Mouse (Mus musculus): ENCODE data around the gene Apon. TPM values are rescaled to one million over a fixed set of nuclear protein-coding genes. Genes with fewer than 3 reads are reported as not detected.
A peak's percentile ranks its signal among the peaks of the same experiment; 100 is the strongest.
"Not testable (repeated sequence)": the region's sequence is repeated elsewhere in the genome, so short reads cannot be mapped to it uniquely, and the experiment has no call there.

The Apon gene
- total RNA-seq, 2 experiments from 2014 or later, result not detected

DNA sequence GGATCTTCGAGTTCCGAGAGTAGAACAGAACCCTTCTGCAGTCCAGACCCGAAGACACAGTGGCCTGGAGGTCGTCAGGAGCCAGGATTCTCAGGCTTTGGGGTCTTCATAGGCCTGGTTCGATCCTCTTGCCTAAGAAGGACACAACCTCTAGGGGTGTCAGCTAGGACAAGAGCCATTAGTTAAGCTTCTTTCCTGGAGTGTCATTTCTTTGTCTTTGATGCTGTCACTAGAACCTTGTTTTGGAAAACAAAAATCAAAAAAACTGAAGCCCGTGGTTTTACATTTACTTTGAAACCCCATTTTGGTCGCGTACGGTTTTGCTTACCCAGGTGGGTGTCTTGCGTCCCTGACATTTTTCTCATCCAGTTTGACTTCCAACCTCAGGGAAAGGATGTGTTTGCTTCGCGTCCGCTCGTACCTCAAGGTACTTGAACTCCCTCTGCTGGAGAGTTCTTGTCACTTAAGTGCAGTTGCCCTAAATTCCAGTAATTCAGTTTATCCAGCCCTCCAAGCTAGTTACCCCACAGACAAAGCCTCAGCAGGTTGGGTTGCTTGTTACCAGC, 21.4 kb upstream of the Apon start:
- DNase-seq, result peak; percentile 79 to 82

DNA sequence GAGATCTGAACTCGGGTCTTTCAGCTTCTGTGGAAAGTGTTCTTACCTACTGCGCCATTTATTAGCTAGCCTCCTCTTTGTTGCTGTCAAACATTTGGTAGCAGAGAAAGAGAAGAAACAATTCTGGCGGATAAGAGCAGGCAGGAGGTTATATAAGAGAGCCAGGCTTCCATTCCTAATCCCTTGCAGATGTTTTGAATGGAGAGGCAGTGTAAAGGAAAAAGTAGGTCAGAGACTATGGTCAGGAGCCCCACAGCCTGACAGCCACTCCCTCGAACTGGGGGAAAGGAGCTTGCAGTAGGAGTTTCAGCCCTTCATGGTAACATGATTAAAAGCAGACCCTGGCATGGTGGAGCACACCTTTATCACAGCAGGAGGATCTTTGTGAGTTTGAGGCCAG, 17.6 kb upstream of the Apon start:
- DNase-seq, result no peak

DNA sequence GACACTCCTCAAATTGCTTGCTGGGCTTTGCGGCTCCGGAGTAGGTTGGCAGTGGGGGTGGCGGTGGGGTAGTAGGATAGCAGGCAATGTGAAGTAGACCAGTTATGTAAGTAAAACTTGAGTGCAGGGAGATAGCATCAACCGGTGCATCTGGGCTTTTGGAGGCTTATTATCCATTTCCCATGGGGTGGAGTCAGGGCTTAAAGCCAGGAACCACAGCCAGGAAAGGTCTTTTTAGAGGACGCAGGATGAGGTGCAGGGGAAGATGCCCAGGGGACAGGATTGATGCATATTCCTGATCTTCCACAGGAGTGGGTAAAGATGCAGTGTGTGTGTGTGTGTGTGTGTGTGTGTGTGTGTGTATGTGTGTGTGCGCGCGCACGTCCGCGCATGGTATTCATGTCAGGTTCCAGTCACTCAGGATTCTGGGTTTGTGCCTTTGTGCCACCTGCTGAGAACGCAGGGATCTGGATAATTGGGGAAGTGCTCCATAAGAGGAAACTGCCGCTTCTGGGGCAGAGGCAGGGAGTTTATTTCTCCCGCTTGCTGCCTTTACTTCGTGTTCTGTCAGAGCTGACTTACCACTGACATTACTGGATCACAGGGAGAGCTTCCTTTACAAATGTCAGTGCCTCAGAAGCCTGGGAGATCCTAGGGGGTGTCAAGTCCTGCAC, 16.0 kb upstream of the Apon start:
- peak; percentile 57 to 78 for DNase-seq

DNA sequence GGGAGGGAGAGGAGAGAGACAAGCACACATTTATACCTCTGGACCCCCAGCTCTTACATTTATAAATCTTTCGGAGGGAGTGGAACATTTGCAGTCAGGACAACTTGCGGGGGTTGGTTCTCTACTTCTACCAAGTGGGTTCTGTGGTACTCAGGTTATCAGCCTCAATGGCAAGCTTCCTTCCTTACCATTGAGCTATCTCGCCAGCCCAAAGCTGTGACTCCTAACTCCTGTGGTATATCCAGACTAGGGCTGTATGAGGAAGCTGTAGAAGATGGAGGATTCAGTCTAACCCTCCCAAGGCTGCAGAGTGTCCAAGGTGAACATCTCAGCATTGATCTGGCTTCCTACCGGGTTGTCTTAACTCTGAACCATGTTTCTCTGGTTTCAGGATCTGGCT, 14.8 kb upstream of the Apon start:
- no peak for DNase-seq

DNA sequence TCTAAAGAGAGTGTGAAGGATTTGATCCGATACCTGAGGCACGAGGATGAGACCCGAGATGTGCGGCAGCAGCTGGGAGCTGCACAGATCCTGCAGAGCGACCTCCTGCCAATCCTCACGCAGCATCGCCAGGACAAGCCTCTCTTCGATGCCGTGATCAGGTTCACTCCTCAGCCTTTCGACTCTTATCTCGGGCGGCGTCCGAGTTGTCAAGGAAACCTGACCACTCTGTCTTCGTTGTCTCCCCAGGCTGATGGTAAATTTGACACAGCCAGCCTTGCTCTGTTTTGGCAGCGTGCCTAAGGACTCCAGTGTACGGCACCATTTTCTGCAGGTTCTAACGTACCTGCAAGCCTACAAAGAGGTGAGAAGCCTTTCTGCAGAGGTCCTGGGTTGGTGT, 13.8 kb upstream of the Apon start:
- DNase-seq, result no peak

DNA sequence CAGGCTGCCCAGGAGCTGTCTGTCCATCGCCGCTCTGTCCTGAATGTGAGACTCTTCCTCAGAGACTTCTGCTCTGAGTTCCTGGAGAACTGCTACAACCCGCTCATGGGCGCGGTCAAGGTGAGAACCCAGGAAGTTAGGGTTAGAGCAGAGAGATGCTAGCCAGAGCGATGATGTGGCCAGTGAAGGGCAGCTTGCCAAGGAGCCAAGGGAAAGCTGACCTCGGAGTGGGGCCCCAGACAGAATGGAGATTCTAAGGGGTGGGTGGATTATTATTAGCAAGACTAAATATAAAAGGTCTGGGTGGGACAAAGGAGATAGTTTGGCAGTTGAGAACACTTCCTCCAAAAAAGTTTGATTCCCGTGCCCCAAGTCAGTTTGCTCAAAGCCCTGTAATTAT, 10.6 kb upstream of the Apon start:
- peak; percentile 30 to 56 for DNase-seq

DNA sequence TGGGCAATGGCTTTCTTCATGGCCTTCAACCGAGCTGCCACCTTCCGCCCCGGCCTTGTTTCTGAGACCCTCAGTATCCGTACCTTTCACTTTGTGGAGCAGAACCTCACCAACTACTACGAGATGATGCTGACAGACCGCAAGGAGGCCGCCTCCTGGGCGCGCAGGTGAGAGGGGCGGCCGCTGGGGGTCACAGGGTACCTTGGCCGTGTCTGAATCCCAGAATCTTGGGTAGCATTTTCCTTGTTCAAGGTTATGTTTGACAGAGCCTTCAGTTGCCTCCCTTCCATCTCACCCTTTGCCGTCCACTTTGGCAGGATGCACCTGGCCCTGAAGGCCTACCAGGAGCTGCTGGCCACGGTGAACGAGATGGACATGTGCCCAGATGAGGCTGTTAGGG, 9.8 kb upstream of the Apon start:
- DNase-seq, result peak in 1 of 2 experiments; percentile 22

DNA sequence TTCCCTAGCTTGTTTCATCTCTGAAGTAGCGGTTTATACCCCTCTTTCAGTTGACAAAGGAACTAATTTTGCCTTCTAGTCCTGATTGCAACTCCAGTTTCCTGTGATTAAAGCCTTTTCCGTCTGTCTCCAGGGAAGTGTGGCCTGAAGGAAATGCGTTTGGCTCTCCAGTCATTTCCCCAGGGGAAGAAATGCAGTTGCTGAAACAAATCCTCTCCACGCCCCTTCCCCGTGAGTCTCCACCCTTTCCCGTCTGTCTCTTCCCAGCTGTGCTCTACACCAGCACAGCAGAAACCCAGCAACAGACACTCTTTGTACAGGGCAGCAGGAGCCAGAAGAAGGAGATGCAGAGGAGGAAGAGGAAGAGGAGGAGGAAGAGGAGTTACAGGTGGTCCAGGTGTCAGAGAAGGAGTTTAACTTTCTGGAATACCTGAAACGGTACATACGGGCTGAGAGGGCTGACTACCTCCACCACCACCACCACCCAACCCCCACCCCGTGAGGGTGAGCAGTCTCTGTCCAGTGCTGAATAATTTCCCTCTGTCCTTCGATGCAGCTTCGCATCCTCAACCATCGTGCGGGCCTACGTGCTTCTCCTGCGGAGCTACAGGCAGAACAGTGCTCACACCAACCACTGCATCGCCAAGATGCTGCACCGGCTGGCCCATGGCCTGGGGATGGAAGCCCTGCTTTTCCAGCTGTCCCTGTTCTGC, 6.7 kb upstream of the Apon start:
- DNase-seq, result peak; percentile 79 to 92

DNA sequence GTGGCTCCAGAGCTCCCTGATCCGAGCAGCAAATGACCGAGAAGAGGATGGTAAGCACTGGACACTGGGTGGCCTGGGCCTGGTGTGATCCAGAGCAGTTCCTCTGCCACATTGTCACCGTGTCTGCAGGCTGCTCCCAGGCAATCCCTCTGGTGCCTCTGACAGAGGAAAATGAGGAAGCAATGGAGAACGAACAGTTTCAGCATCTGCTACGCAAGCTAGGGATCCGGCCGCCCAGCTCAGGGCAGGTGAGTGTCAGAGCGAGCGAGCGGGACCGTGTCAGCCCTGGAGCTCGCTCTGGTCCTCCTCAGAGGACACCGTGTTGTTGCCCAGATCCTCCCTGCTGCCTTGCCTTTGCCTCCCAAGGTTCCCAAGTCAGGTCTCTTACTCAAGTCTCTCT, 3.3 kb upstream of the Apon start:
- DNase-seq, result no peak

DNA sequence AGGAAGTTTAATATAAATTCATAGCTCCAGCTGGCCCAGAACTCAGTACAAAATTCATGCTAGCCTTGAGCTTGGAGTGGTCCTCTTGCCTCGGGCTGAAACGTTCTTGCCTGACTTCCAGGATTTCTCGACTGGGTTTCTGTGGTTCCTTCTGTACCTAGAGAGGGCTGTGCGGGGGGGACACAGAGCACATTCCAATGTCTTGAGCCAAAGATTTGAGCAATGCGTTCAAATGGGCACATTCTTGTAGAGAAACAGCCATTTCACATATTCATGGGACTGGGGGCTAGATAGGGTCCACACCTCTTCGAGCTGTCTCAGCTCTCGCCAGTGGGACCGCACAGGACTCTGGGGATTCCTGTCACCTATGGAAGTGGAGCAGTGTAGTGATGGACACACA, 2.0 kb downstream of the Apon start:
- no peak for DNase-seq

DNA sequence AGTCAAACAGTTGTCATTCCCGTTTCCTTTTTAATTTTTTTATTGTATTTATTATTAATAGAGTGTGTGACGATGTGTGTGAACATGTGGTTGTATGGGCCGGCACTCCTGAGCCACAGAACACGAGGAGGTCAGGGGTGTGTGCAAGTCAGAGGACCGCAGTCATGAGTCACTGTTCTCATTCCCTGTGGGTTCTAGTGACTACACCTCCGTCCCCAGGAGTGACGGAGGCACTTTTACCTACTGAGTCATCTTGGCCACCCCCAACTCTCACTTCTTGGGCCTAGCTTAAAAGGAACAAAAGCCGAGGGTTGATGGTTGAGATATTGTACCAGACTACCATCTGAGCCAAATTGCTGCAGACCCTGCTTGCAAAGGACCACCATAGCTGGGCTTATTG, 2.4 kb downstream of the Apon start:
- no peak for DNase-seq

DNA sequence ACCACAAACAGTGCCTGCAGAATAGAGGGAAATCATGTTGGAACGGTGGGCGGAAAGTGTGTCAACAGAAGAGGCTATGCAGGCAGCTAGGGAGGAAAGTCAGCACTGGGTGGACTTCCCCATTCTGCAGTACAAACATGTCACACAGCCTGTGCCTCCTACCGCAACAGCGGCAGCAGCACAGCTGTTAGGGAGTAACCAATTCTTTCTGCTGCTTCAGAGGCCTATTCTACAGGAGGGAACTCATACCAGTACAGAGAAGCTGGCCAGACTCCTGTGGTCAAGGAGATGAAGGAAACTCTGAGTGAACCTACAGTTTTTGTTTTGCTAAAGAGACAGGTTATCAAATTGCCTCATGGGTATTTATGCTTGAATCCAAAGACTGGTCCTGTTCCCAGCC, 5.1 kb downstream of the Apon start:
- peak in 1 of 2 experiments; percentile 56 for DNase-seq

DNA sequence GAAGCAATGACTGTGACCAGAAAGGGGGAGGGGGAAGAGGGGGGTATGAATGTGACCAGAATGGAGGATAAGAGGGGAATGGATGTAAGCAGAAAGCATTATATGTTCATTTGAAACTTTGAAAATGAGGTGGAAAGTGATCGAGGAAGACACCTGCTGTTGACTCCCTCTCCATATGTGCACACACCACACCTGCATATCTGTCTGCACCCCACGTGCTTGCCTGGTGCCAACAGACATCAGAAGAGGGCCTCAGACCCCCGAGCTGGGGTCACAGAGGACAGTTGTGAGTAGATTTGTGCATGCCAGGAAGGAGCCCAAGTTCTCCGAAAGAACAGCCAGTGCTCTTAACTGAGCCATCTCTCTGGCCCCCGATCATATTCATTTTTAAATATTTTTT, 6.0 kb downstream of the Apon start:
- DNase-seq, result no peak

DNA sequence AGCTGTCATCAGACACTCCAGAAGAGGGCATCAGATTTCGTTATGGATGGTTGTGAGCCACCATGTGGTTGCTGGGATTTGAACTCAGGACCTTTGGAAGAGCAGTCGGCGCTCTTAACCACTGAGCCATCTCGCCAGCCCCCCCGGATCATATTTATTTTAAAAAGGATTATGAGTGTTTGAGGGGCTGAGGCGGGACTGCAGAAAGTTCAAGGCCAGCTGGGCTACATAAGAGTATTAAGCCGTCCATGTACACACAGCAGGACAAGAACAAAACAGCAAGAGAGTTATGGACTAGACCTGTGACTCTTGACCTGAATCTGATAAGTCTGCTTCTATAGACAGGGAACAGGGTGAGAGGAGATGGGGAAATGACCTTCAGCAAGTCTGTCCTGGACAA, 6.5 kb downstream of the Apon start:
- DNase-seq, result not testable (repeated sequence)

DNA sequence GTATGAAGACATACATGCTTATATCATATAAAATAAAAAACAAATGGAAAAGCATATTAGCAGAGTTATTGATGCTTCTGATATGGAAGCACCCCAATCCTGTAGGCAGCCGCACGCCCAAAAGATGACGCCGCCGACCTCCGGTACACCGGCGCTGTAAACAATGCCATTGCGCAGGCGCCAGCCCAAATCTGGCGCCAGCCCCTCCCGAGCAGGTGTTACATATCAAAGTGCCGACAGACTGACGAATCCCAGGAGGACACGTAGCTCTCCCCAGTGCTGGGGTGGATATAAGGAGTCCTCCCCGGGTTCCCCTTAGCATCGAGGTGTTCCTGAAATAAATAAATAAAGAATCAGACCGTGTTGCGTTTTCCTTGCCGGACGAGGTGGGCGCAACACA, 8.4 kb downstream of the Apon start:
- DNase-seq, result peak; percentile 43 to 60

DNA sequence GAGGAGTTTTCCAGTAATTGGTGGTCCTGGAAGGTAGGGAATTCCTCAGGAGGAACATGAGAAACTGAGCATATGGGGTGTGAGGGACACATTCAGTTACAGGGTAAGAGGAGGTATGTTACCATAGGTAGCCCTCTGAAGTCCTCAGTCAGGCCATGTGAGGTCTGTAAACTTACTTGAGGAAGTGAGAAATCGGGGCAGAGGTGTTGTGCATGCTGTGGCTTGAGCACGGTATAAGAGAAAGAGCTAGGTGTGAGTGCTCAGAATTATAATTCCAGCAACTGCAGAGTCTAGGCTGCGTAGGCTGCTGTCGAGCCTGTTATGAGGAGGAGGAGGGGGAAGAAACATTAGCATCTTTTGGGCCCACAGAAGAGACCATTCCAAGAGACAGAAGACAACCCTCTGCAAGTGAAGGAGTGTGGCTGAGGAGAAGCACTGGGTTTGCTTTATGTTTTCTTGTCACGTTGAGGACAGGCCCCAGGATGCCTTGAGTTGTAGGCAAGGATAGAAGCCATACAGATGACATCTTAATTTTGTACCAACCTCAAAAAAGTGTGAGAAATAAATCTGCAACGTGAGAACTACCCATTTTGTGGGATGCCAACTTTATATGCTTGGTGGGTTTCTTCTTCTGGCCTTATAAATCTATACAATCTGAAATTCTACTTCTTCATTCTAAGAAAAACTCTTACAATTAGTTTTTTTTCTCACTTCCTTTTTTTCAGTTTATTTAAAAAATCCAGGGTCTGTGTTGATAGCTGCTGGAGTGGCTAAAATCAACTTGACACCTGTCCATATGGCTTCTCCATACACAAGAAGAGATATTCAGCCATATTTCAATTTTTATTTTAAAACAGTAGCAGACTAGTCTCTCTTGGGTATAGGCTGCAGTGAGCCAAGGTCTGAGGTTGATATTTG, 9.8 kb downstream of the Apon start:
- DNase-seq, result no peak

DNA sequence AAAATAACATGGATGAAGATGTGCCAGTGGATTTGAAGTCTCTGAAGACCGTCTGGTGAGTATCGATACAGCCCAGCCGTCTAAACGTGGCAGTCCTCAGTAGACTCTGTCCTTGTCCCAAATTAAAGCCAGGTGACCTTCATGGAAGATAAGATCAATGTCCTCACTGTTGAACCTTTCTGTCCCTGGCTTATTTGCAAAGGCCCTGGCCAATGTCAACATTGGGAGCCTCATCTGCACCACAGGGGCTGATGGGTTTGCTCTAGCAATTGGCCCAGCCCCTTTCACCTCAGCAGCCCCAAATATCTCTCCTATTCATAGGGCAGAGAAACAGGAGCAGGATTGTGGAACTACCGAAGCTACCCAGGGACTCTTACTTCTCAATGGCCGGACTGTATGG, 14.5 kb downstream of the Apon start, which contains the start of gene Apof:
TSS of gene Apof (plus strand) at position 301 of the 400 bp plus-strand sequence.
- DNase-seq, result no peak

DNA sequence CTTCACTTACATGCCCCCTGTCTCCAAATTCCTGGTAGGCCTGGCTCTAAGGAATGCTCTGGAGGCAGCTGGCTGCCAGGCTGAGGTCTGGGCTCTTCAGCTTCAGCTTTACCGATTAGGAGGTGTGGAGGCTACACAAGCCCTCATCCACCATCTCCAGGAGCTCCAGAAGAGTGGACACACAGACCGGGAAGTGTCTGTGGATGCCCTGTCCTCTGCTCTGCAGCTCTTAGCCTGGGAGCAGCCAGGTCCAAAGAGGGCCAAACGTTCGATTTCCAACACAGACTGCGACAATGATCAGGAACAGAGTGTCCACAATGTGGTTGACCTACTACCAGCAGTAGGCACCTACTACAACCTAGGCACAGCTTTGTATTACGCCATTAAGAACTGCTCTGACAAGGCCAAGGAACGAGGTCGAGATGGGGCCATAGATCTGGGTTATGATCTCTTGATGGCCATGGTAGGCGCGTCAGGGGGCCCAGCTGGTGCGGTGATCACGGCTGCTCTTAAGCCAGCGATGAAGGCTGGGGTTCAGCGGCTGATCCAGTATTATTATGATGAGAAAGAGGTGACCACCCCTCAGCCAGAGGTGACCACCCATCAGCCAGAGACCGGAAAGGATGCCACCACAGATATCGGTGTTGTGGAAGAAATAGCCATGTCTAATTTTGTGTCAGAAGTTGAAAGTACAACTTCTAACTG, 15.5 kb downstream of the Apon start:
- DNase-seq, result peak in 1 of 2 experiments; percentile 31

DNA sequence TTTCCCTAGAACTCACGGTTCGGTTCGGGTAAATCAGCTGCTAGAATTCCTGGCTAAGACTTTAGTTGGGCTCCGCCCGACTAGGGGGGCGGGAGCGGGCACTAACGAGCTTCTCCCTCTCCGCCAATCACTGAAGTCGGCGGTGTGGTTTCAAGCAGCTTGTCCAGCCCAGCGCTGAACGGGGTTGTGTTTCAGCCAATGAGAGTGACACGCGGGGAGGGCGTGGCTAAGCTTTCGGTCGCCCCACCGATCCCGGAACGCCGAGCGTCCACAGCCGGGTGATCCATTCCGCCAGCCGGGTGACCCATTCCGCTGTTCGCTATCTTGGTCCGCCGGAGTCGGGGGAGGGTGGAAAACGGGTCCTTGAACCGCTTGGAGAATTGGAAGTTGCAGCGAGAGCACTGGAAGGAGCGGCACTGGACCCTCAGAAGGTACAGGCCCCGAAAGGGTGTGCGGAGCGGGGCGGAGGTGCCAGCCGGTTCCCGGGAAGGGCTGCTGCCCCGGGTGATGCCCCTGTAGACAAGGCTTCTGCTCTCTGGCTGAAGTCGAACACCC, 16.5 kb downstream of the Apon start, which contains the start of gene Stat2:
TSS of gene Stat2 (plus strand) at position 273 of the 555 bp plus-strand sequence.
- peak; percentile 97 to 99 for DNase-seq

DNA sequence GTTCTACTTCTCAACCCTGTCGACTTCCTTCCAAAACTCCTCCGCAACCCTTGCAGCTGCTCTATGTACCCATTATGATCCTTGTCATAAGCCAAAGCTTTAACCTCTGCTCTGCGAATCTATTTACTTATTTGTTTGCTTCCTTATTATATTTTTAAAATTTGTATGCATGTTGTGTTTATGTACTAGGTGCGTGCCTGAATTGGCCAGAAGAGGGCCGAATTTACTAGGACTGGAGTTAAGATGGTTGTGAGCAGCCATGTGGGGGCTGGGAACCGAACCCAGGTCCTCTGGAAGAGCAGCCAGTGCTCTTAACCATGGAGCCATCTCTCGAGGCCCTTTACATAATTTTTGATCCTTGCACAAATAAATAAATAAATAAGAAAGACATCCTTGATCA, 17.0 kb downstream of the Apon start:
- DNase-seq, result no peak

DNA sequence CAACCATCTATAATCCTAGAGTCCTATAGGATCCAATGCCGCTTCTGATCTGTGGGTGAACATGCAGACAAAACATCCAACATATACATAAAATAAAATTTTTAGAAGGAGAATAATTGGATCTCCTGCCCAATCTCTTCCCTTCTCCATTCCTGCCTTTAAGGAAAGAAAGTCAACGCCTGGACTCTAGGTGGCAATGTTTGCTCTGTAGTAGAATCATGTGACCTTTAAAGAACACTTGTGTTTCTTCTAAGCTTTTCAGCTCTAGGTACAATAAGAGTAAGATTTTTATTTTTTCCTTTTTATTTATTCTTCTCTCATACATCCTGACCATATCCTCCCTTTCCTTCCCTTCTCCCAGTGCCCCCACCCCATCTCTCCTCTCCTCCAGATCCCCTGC, 18.0 kb downstream of the Apon start:
- DNase-seq, result no peak
